Mouse (Mus musculus): ENCODE measurements around the gene Fbxw17.
A peak's percentile ranks its signal among the peaks of the same experiment; 100 is the strongest.
"Not testable (repeated sequence)": the region's sequence is repeated elsewhere in the genome, so short reads cannot be mapped to it uniquely, and the experiment has no call there.

The Fbxw17 gene

DNA sequence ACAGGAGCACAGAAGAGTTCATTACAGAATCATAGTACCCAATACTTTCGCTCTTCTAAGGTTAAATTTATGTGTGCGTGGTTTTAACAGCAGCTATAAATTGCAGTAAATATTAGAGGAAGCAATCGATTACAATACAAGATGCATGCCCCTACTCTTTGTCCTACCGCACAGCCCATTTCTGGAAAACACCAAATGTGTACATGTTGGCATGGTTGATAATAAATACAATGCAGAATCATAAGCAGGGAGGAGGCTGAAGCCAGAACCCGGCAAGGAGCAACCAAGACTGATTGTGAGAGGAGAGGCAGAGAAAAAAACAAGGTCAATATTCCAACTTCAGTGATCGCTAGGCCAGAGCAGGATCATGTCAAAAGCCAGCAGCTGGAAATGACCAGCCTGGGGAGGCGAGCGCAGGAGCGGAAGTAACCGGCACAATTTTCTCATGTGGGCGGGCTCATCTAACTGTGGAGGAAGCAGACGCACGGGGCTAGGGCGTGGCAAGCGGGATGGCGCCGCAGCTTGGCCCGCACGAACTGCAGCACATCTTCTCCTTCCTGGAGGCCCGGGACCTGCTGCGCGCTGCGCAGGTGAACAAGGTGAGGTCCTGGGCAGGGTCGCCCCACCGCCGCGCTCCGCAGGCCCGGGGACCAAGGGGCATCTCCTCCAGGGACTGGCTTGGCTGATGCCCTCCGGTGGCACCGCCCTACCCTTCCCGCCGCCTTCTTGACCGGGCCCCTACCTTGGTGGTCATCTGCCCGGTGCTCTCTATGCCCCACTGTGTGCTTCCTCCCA is at the start of gene Fbxw17:
Fbxw17 (plus strand) TSS at position 476 of the 795 bp plus-strand sequence.
- peak; percentile 61 to 70 for DNase-seq

DNA sequence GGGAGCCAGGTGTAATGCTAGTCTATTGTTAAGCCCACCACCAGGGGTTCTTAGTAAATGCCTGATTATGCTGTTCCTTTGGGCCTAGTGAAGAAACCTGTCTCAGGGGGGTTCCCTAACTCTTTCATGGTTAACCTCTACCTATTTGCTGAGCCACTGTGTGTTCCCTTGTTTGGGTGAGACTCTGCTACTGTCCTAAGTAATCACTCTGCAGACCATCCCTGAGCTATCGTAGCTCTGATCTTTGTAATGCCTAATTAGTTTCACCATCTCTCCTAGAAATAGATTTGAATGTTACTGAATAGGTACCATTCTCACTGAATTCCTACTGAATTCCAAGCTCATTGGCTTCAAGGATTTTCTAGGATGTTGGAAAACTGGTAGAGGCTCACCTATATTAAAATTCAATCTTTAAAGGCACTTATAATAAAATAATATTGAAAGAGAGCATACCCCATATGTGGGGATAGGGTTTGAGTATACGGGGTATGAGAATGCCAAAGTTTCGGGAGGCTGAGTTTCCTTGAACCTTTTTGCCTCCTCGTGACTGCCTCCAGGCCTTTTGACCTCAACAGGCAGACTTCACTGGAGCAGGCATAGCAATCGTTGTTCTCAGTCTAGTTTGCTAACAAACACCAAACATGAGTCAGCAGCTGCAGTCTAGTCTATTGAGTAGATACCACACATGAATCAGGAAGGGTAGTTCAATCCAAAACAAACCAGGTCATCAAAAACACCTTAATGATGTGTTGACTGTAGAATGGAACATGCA is 44.5 kb upstream of the Fbxw17 start:
- not testable (repeated sequence) for DNase-seq

- DNase-seq = not testable (repeated sequence)
These were observed 28.5 kb upstream of the Fbxw17 start for GRCm38 (mm10) chr13:50389146-50389545.

GRCm38 (mm10) chr13:50418421-50418820 is 757 bp downstream of the Fbxw17 start:
- DNase-seq = no peak

- DNase-seq = no peak
These were observed 6.1 kb downstream of the Fbxw17 start for GRCm38 (mm10) chr13:50423625-50424209.

DNA sequence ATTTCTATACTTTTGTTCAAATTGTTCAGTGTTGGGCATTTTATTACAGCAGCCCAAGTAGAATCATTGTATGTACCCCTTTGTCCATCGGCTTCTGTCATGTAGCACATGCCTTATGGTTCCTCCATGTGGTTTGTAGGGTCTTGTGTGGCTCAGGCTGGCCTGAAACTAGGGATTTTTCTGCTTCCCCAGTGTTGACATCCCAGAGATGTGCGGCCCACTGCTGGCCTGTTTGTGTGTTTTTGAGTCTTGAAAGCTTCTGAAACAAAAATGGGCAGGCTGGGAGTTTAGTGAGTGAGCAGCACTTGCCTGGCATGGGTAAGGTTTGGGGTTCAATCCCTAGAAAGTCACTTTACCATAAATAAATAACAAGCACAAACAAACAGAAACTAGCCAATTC is 6.9 kb downstream of the Fbxw17 start:
- no peak for DNase-seq

DNA sequence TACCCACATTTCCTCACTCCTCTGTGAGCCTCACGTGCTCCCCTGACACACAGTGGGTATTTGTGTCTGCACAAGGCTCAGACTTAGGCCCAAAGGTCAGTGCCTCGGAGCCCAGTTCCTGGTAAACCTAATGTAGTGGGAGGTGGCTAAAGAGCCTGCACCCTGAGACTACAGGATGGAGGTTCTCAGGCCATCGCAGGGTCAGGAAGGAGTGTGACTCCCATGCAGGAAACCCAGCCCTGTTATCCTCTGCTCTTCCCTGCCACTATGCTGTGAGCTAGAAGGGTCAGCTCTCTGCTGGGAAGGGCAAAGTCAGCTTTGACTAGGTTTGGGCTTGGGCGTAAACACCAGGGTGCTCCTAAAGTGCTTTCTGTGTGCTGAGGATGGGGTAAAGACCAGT is 9.0 kb downstream of the Fbxw17 start:
- DNase-seq = no peak

GRCm38 (mm10) chr13:50443812-50444211 is 26.1 kb downstream of the Fbxw17 start, which contains the start of gene Gm47429:
TSS of gene Gm47429 (minus strand) at chr13:50443912.
- no peak for DNase-seq

- DNase-seq = no peak
These were observed 27.6 kb downstream of the Fbxw17 start for GRCm38 (mm10) chr13:50445261-50445660.

DNA sequence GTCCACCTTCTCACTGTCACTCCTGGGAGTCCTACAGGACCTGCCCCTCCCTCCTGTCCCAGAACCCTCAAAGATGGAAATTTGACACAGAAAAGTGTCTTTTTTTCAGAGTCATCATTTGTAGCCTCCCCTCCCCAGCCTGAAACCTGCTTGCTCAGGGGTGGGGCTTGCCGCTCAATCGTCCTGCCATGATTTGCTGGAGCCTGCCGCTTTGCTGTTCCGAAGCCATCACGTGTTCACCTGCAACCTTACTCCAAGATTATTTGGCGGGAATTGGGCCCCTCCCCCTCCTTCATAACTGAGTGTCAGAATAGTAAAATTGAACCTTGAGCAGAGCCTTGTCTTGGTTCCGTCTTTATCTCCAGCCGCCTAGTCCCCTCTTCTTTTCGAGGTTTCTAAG is 34.6 kb downstream of the Fbxw17 start:
- DNase-seq = not testable (repeated sequence)

DNA sequence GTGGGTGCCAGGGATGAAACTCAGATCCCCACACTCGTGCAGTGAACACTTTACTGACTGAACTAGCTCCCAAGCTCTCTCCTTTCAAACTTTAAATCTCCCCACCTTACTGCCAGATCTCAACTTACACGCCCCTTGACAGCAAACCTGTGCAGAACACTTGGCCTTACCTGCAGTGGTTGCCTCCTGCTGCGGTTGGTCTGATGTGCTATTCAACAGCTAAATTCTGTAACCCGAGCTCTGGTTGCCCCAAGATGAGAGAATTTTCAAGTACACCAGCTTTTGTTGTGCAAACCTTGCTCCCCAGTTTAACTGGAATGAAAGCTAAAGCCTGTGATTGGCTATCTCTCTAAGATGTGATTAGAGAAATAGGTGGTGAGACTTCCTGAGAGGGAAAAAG is 35.8 kb downstream of the Fbxw17 start:
- no peak for DNase-seq

GRCm38 (mm10) chr13:50460433-50460832 is 42.8 kb downstream of the Fbxw17 start:
- DNase-seq = not testable (repeated sequence)

GRCm38 (mm10) chr13:50464621-50465562 is 47.2 kb downstream of the Fbxw17 start:
- no peak for DNase-seq

DNA sequence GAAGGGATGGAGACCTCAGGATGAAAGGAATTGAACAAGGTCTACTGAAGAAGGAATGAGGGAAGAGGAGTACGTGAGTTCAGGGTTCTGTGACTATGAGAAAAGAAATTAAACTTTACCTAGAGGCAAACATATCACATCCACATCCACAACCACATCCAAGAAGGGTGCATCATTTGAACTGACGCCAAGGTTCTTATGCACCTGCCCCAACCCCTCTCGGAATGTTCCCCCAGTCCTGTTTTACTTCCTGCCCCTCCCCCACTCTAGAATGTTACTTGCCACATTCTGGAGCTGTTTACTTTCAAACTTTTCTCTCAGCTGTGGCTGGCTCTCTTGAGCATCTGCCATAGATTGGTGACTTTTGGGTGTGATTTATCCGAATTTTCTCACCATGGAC is 49.3 kb downstream of the Fbxw17 start, which contains the start of gene Nutm2:
Nutm2 (plus strand) TSS at position 301 of the 400 bp plus-strand sequence.
- no peak for DNase-seq

All from thymus, postnatal 36 days (tissue).